Mouse (Mus musculus) spleen, postnatal 10 days (tissue): Measurements from ENCODE around the gene Lrp8.

ENCODE experiments used
- DNase-seq, 2 experiments: peaks; one replicate each; pipeline ENCODE4 v3.0.0; 2021 to 2022; ENCODE audit warnings: low spot score in 2 of 2

Gene Lrp8

GRCm38 (mm10) chr4:107921152-107921695 lies 119.2 kb downstream of the Lrp8 start:
- DNase-seq: peak; percentile 12 to 23

GRCm38 (mm10) chr4:107921952-107922351 lies 119.9 kb downstream of the Lrp8 start:
- no peak for DNase-seq

GRCm38 (mm10) chr4:107923145-107923802 lies 121.2 kb downstream of the Lrp8 start, which contains the start of gene Cpt2:
TSS of gene Cpt2 (minus strand) at chr4:107923610.
- DNase-seq: peak; percentile 93 to 96

- no peak for DNase-seq
These were observed 121.7 kb downstream of the Lrp8 start for GRCm38 (mm10) chr4:107923803-107924194.
